Mouse (Mus musculus): ENCODE measurements at regions not wholly inside any gene's neighbourhood (a gene's known extent, or its start where the extent isn't known, plus 50 kb on each side); places are given as distances from the start of the nearest gene placed in this dataset.

GRCm38 (mm10) chr1:42233289-42233688, 462.3 kb upstream of the Pou3f3 start:
- DNase-seq: no peak

- no peak for DNase-seq
These were observed 459.0 kb upstream of the Pou3f3 start for GRCm38 (mm10) chr1:42236466-42237010.

GRCm38 (mm10) chr1:42238408-42238807, 457.2 kb upstream of the Pou3f3 start:
- no peak for DNase-seq

- DNase-seq: no peak
These were observed 454.4 kb upstream of the Pou3f3 start for GRCm38 (mm10) chr1:42241172-42241571.

GRCm38 (mm10) chr1:42241601-42242220, 453.9 kb upstream of the Pou3f3 start:
- DNase-seq: no peak

GRCm38 (mm10) chr1:42242586-42243457, 452.7 kb upstream of the Pou3f3 start:
- no peak for DNase-seq

GRCm38 (mm10) chr1:42243458-42243855, 452.1 kb upstream of the Pou3f3 start:
- DNase-seq: no peak

- DNase-seq: no peak
These were observed 451.7 kb upstream of the Pou3f3 start for GRCm38 (mm10) chr1:42243878-42244277.

- DNase-seq: no peak
These were observed 443.2 kb upstream of the Pou3f3 start for GRCm38 (mm10) chr1:42252386-42252785.

GRCm38 (mm10) chr1:42253786-42254185, 441.8 kb upstream of the Pou3f3 start:
- DNase-seq: no peak

- no peak for DNase-seq
These were observed 438.5 kb upstream of the Pou3f3 start for GRCm38 (mm10) chr1:42256911-42257595.

- peak; percentile 28 for DNase-seq
These were observed 437.6 kb upstream of the Pou3f3 start for GRCm38 (mm10) chr1:42257801-42258593.

GRCm38 (mm10) chr1:42258594-42258910, 437.0 kb upstream of the Pou3f3 start:
- no peak for DNase-seq

GRCm38 (mm10) chr1:42259216-42259977, 436.2 kb upstream of the Pou3f3 start:
- DNase-seq: no peak

- no peak for DNase-seq
These were observed 435.3 kb upstream of the Pou3f3 start for GRCm38 (mm10) chr1:42260033-42260925.

GRCm38 (mm10) chr1:42261031-42261430, 434.5 kb upstream of the Pou3f3 start:
- DNase-seq: no peak

GRCm38 (mm10) chr1:42261800-42262199, 433.8 kb upstream of the Pou3f3 start:
- DNase-seq: peak; percentile 12

GRCm38 (mm10) chr1:42262606-42263005, 433.0 kb upstream of the Pou3f3 start:
- DNase-seq: peak; percentile 35

GRCm38 (mm10) chr1:42277130-42277529, 418.4 kb upstream of the Pou3f3 start:
- DNase-seq: no peak

GRCm38 (mm10) chr1:42295841-42296240, 399.7 kb upstream of the Pou3f3 start:
- DNase-seq: no peak

GRCm38 (mm10) chr1:42309251-42309650, 386.3 kb upstream of the Pou3f3 start:
- no peak for DNase-seq

Data from right cerebral cortex, postnatal 14 days (tissue).